Mouse (Mus musculus): ENCODE measurements at regions not wholly inside any gene's neighbourhood (a gene's known extent, or its start where the extent isn't known, plus 50 kb on each side); places are given as distances from the start of the nearest gene placed in this dataset.

DNA sequence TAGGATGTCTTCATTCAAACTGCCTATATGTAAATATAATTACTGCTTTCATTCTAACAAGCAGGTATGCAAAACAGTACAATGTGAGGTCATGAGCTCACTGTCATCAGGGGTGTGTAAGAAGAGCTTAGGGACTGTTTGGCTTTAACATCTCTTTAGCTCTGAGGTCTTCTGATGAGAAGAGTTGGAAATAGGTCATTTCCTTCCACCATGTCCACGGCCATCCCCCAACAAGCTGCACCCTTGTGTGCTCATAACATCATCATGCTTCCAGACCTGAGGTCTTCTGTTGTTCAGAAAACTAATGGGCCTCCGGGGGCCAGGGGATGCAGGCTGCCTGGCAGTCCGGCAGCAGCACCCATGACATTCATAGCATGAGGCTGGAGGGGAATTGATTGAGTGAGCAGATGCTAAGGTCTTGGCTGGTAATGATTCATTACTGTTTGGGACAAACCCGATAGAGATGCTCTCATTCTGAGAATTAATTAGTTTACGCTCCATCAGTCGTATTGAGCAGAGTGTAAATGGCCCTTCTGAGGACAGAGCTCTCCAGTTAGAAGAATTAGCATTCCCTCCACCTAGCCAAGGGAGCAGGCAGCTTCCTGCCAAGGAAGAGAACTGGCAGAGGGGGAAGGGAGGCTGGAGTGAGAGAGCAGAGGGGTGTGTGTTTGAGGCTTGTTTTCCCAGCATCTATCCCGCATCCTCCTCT is 64.0 kb downstream of the Rps24 start:
- CTCF ChIA-PET: no interaction called here

DNA sequence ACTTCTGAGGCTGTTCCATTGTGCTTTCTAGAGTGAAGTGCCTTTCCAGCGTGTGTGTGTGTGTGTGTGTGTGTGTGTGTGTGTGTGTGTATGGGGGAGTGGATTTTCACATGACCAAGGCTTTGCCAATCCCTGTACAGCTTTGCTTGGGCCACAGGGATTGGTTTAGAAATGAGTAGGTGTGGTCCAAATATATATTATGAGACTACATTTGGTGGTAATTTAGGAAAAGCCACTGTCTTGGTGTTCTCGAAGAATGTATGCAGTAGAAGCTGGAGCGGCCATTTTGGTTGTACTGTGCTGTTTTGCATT is 64.5 kb downstream of the Rps24 start:
- CTCF ChIA-PET: no interaction called here

DNA sequence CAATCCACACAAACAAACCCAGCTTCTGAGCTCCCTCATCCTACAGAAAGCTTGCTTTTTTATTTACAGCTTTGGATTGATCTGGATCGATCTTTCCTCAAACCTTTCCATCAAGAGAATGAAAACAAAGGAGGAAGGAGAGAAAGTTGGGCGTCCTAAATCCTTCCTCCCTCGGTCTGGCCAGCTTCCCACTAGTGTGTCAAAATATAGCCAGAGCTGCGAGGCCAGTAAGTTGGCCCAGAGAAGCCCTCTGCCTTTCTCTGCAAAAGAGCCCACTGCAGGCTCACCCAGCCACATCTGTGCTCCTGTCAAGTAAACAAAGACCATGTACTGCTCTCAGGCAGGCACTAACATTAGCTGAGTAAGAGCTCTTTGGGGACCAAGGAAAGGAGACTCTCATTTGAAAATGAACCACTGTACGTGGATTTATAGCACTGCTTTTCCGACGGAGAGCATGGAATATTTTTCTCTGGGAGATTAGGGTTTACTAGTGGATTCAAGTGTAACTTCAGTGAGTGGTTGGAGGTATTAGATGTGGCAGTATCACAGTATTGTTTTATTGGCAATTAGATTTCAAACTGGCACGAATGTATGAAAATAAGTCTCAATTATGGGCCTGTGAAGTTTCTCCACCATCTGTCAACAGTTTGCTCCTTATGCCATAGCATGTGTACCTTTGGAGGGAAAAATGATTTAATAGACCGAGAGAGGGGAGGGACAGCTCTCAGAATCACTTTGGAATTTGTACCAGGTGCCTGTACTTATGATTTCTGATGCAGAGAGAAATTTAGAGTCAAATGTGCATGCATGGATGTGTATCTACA is 78.1 kb downstream of the Rps24 start:
- CTCF ChIA-PET: no interaction called here

DNA sequence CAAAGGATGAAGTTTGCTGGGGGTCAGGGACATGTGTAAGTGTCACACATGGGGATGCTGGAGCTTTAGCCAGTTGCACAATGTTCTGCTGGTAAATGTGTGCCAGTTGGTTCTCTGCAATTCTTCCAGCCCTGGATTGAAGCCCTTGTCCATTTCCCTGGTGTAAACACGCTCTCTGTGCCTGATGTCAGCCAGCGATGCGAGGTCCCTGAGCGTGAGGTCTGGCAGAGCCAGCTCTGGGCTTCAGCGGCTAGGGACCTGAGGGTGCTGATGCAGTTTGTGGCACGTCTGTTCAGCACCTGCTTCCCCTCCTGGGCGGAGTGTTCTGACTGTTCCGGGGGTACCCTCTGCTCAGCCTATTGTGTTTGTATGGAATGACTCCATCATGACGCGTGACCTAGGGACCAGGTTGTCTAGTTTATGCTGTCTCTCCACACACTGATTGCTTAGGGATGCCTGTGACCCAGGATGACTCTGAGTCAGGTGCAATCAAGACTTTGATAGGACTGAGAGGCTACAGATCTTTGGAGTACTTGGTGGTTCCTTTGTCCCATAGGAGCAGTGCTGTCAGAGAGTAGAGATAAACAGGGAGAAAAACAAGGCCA is 78.9 kb downstream of the Rps24 start:
- CTCF ChIA-PET: no interaction called here

DNA sequence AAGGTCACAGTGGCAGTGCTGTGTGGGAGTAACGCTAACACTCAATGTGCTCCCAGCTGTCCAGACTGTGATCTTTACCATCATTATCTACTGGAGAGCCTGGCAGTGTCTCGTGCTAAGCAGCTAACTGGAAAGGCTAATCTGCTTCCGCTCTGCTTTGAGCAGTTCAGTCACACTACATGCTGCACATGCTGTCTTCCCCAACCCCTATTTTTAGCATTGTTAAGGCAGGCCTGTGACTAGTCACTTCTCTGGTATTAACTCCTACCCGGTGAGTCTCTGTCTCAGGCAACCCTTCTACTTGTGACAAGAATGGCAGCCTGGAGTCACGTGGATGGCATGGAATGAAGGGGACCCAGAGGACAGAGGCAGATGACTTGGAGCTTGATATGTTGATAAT is 88.2 kb downstream of the Rps24 start:
- CTCF ChIA-PET: no interaction called here

DNA sequence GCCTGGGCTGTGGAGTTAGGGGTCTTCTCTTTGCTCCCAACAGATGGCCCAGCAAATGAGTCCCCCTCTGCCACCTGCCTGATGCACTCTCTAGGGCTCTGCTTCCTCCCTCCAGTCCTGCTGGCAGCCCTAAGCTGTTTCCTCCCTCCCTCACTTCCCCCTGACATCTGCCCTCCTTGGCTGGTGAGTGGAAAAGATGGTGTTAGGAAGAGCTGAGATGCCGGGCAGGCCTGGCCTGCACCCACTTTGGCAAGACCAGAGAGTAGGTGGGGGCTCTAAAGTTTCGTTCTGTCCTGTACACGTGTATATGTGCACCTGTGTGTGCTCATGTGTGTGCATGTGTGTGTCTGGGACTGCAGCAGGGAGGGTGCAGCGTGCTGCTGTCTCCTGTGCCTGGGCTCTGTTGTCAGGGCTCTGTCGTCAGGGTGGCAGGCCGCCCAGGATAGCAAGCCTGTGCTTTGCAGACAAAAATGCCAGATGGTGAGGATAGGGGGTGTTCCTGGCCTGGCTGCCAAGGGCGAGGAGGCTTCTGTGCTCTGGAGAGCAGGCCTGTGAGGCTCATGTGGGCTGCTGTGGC is 91.7 kb downstream of the Rps24 start:
- CTCF ChIA-PET: no interaction called here

DNA sequence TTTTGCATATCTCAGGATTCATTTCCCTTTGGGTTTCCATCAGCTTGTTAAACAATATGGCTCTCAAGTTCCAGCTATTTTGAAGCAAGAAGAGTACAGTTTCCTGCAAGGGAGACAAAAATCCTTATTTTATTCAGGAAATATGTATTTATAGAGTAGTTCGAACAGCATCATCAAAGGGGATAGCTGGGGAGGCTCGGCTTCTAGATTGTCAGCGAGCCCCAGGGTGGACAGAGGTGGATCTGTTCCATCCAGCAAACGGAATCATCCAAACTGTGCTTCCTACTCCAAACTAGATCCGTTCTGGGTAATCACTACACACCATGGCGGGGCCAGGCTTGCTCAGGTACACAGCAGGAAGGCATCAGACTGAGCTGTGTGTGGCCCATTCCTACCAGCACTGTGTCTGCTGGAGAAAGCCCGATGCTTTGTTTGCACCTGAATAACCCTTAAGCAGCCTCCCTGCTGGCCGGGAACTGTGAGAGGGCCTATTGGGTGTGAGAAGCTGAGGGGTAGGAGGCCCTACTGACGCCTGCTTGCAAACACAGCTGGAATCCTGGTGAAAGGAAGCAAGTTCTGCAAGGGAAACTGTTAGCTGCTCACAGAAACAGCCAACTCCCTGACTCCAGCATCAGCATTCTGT is 92.3 kb downstream of the Rps24 start:
- CTCF ChIA-PET: no interaction called here

DNA sequence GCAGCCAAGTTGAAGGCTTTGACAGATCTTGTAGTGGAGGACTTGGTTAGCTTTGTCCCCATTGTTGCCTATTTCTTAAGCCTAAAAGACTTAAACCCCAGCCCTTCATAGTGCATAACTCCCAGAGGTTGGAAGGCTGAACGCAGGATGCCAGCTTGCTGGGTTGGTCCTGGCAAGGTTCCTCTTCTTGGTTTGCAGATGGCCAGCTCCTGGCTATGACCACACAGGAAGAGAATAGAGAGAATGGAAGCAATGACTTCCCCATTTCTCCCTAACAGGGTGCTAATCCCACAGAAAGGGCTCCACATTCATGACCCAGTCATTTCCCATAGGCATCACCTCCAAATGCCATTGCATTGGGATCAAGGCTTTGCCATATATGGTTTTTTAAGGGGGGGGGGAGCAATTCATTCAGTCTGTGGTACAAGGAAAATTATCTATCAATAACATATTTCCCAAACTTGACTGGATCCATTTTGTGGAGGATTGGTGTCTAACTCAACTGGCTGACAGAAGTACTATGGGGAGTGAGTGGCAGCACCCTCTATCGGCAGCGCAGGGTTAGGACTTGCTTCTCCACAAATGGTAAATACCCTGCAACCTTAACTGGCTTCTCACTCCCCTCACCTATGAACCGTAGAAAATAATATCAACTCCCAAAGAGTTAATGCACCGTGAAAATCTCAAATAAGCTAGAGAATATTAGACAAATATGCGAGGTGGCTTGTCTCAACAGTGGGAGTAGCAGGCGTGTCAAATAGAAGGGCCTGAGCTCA is 99.4 kb downstream of the Rps24 start:
- CTCF ChIA-PET: no interaction called here

DNA sequence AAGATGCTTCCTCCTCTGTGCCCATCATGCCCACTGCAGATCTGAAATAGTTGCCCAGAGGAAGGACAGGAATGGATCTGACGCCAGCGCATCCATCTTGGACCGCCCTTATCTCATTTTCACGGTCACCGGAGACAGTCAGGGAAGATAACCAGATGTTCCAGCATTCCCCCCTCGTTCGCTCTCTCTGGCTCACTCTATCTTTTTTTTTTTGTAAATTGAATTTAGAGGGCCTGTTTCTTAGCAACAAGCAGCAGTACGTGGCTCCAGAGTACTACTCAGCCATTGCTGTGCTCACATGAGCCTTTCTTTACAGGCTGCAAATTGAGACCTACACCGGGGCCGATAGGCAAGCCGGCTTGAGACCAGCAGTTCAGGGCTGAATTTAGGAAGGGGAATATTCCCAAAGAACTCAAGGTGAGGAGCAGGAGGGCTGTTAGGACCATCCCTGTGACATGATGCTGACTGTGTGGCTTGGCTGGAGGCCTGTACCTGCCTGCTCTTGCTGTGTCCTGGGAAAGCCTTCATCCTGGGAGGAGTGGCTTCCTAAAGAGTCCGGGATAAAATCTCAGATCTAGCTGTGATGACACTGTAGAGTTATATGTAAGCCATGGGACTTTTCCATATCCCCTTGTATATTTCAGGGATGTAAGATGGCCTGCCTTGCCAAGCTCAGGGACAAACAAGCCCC is 100.2 kb downstream of the Rps24 start:
- CTCF ChIA-PET: no interaction called here

DNA sequence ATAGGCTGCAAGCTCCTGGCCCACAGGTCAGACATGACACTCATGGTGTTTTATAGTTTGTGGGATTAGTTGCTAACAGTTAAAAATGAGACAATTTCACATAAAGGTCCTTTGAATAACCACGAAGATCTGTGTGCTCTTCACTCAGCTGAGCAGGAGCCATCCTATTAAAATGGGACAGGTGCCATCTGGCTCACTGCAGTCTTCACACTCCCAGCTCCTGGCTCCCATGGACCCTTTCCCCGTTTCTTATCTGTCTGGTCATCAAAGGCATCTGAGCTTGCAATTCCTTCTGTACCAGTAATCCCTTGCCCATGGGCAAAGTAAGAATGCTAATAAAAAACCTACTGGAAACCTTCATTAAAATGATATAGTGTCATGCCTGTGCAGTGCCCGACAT is 101.1 kb downstream of the Rps24 start:
- CTCF ChIA-PET: no interaction called here

DNA sequence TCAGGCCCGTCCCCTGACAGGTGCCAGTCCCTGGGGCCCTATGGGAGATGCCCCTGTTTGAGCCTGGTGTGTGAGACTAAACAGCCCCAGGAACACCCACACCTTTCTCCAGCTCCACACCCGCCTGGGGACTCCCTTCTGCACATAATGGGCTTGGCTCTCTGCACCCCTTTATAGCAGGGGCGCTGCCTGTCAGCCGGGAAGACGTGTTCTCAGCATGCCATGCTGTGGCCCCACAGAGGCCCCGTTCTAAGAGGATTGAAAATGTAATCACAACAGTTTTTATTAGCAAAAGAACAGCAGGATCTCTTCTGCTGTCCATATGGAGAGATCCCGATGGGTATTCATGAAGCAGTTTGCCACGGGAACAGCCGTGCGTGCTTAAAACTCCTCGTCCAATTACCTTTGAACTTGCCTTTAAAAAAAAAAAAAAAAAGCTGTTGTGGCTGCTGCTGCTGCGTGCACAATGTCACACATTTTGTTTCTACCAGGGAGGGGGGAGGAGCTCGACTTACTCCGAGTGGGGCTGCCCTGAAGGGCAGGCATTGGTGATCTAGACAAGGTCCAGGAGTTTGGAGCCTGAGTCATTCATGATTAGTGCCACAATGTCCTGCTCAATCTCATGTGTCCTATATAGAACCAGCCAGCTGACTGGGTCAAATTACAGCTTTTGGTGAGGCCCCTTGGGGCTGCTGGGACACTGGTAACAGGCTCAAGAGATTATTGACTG is 119.7 kb downstream of the Rps24 start:
- CTCF ChIA-PET: no interaction called here

DNA sequence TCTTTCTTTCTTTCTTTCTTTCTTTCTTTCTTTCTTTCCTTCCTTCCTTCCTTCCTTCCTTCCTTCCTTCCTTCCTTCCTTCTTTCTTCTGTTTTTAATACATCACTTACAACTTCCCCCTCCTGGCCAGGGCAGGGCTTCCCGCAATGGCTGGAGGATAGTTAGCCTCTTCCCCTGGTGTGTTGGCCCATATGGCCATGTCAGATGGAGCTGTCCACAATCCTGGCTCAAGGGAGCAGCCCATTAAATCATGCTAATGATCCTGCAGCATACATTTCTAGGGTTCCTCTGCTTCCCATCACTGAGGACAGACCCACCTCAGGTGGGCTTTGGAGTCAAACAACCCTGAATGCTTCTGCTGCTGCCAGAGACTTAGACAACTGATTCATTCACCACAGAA is 121.4 kb downstream of the Rps24 start:
- CTCF ChIA-PET: no interaction called here

DNA sequence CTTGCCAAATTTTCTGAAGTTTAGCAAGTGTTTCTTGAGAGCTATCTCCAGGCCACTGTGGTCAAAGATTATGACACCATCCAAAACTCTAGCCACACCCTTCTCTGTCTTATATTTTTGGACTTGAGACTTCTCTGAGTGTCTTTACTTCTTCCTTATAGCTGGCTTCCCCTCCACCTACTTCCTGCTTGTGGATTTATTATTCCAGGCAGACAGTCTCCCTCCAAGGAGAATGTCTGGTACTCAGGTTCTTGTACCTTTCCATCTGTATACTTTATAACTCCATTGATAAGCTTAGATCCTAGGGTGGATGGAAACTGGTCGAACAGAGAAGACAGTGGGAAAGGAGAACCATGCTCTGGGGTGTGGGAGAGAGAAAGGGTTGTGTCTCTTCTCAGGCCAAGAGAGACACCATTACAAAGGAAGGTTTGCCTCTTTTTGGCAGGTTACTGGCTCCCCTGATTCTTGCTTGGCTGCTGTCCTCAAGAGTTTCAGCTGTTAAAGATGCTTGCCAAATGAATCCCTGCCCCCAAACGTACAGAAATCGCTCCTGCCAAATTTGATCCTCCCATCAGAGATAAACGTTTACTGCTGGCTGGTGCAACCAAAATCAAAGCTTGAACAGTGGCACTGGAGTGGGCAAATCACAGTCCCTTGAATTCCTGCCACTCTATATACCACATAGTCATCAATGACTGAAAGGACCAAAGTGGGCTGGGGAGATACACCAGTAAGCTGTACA is 125.5 kb downstream of the Rps24 start:
- CTCF ChIA-PET: no interaction called here

DNA sequence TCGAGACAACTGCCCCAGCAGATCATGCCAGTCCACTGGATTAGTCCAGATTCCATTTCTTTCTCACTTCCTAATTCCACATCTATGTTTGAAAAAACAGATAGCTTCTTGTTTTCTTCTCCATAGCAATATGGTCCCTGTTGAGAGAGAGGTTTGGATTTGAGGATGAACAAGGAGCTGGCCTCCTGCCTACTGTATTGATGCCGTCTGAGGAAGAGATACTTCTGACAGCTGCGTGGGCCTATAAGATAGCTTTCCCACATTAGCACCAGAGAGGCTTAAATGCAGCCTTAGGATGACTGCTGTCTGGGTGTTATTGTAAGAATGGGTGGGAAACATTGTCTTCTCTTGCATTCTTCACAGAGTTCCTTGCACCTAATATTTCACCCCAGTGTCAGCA is 128.9 kb downstream of the Rps24 start:
- CTCF ChIA-PET: no interaction called here

DNA sequence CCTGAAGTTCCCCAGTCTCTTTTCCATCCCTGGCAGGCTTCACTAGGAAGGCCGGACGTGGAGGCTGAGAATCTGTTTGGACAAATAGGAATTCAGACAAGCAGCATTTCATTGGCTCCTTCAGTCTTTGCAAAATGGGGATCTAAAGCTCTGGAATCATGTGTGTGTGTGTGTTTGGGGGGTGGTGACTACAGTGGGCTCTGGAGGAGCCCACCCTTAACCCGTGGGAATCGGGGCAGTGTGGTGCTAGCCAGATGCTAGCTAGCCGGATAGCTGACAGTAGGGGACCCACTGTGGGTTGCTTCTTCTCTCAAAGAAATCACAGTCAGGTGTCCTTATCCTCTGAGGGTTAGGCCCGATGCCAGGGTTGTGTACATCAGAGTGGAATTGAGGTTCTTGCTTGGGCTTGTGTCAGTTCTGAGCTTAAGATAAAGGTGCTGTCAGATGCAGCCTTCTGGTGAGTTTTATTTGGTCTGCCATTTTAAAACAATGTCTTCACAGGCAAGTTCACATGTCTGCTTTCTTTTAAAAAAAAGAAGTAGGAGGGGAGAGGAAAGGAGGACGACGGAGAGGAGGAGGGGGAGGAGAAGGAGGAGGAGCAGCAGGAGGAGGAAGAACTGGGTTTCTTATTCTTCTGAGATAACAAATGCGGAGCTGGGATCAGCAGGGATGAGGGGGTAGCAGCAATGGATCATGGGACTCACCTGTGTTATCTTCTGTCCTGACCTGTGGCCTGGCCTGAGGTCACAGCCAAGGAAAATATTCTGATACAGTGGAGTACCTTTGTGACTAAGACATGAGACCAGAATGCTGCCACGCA is 129.6 kb downstream of the Rps24 start:
- CTCF ChIA-PET: no interaction called here

DNA sequence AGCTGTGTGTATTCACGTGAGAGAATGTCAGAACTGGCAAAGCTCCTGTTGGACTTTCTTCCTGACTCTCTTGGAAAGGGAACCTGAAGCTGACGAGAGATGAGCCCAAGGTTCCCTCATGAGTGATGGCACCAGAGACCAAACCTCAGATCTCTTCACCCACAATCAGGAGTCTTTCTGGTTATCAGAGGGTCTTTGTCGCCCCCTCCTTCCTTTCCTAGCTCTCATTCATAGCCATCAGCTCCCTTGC is 130.1 kb downstream of the Rps24 start:
- CTCF ChIA-PET: no interaction called here

DNA sequence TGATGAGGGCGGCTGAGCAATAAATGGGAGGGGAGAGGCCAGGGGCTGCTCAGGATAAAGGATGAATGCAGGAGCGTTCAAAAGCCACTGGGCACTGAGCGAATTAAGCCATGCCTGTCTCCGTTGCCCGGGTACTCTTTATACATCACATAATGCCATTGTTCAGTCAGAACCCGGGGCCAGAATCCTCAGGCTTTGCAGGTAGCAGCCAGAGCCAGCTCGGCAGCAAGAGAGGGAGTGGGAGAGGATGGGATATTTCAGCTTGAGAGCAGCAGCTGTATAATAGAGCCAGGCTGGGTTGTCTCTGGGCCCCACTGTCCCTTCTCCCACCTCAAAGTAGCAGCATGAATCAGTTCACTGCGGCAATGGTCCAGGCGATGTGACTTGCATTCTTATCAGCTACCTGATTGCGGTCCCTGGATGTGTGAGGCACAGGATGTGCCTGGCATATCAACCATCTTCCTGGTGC is 130.5 kb downstream of the Rps24 start:
- CTCF ChIA-PET: no interaction called here

DNA sequence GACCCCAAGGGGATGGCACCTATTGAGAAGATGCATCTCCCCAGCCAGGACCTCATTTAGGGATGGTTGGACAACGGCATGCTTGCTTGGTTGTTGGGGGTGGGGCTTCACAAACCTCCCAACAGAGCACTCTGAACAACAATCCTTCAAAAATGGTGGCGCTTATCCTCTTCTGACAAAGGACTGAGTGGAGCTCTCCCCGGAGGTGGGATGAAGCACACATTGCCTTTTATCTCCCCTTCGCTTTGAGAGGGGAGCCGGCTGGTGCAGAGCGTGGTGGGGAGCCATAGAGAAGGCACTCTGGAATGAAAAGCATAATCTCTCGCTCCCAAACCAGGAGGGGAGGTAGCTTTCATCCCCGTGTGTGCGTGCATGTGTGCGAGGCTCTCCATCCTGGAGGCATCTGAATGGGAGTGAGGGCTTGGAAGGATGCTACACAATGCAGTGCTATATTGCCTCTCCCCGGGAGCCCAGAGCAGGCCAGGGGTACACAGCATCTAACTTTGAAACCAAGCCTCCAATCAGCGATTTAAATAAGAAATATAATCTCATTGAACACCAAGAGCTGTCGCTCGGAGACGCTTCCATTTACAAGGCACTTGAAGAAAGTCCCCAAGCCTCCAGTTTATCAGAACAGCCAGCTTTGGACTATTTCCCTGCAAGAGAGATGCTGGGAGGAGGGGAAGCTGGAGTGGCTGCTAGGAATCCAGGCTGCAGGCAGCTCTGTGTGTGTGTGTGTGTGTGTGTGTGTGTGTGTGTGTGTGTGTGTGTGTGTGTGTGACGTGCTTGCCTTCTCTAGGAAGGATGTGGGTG is 131.5 kb downstream of the Rps24 start:
- CTCF ChIA-PET: interaction anchor here (0.6 kb wide), 1 partner anchor 406 kb away, joined by 3 read pairs; no protein-coding TSS in a partner anchor
